Mouse (Mus musculus) T-helper 2 cell (primary cell): ENCODE measurements around the gene Mup14.
"Not testable (repeated sequence)": the region's sequence is repeated elsewhere in the genome, so short reads cannot be mapped to it uniquely, and the experiment has no call there.

ENCODE experiments used
- in situ Hi-C: fragments of 300-600 bp; cut with MboI, MseI; formaldehyde crosslinking; loops from one replicate; pipeline ENCODE4 v1.15.1; 2025; ENCODE audit warnings: high pct_unique_total_duplicates

Gene Mup14

GRCm38 (mm10) chr4:61303900-61304299, at the start of gene Mup14:
Gene Mup14, minus strand, starts transcription at chr4:61304000.
- in situ Hi-C loops, result not testable (repeated sequence)

DNA sequence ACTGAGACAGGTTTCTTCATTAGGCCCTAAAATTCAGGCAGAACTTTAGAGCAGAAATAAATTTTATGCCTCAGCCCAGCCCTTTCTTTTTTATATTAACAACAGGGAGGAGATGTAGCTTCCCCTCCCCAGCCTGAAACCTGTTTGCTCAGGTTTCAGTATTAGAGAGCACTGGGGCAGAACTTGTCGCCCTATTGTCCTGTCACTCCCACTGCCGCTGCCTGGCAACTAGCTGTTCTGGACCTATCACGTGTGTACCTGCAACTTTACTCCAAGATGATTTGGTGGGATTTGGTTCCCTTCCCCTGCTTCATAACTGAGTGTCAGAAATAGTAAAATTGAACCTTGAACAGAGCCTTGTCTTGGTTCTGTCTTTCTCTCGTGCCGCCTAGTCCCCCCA, 34.3 kb upstream of the Mup14 start:
- in situ Hi-C loops, result loop anchor here (5.0 to 25.0 kb wide), 3 partner anchors 377 to 1326 kb away; no protein-coding TSS in a partner anchor
